8 mouse cellular contexts compared by ENCODE assay signal in the genomic region with DNA sequence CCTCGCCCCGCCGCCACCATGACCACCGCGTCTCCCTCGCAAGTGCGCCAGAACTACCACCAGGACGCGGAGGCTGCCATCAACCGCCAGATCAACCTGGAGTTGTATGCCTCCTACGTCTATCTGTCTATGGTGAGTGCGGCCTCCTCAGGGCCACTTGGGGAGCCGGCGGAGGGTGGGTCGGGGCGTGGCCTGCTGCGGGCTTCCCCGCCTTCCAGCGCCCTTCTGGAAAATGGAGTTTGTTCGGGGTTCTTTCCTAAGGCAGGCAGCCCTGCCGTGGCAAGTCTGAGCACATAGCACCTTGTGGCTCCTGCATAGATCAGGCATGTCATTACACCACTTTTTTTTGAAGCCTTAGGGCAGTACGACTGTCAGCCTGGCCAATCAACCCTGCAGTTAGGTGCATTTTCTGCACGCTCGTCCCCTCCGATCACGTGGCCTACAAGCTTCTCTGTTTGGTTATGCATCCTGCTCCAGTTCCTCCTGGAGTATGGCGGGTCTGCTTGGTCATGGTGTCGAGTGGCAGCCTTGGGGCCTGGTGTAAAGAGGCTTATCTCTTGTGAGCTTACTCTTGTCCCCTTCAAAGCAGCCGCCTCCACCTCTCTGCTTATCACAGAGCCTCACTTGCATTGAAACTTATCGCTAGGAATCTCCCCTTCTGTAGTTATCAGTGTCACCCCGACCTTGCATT. TPM values are rescaled to one million over a fixed set of nuclear protein-coding genes. Genes with fewer than 3 reads are reported as not detected.
DNase-seq lines count a peak whose midpoint lies in the region; ATAC-seq and TF ChIP-seq lines count a peak whose summit lies in the region.

No protein-coding gene starts in this region.

- no peaks in the 10 kb centered on the region for H3K9me3 ChIP-seq in midbrain, embryonic 16.5 days (replicated peaks; ENCODE audit: control insufficient read depth, low read length, poor library complexity, severe bottlenecking)
- no peaks in the 10 kb centered on the region for H3K9me3 ChIP-seq in stomach, embryonic 16.5 days (replicated peaks; ENCODE audit: control insufficient read depth, low read length)

- H3K79me2 ChIP-seq in liver, adult 2 months (ENCODE audit: control insufficient read depth, insufficient read depth, low read length), result peaks cover 7% of the 10 kb centered on the region; the same call in 1 of the 2 replicates

- peaks cover 26% of the 10 kb centered on the region for H3K4me1 ChIP-seq in liver, adult 2 months (ENCODE audit: control insufficient read depth, insufficient read depth, low read length)
- H3K4me1 ChIP-seq in midbrain, embryonic 16.5 days (ENCODE audit: control insufficient read depth, insufficient read depth, low read length), result peaks cover 19% of the 10 kb centered on the region
- peaks cover 27% of the 10 kb centered on the region for H3K4me1 ChIP-seq in stomach, embryonic 16.5 days (ENCODE audit: control insufficient read depth, insufficient read depth, low read length)

- under 1% methylated on average over 31 of the region's 31 CpGs for WGBS in liver, adult 2 months
- under 1% methylated on average over 31 of the region's 31 CpGs for WGBS in midbrain, embryonic 16.5 days
- under 1% methylated on average over 31 of the region's 31 CpGs for WGBS in stomach, embryonic 16.5 days

- no peak for TF ChIP-seq POLR2A in liver, adult 2 months (IDR thresholded peaks at IDR 0.05; ENCODE audit: extremely low read depth, insufficient read depth, low read length)

- H3K36me3 ChIP-seq in liver, adult 2 months (ENCODE audit: control insufficient read depth, insufficient read depth, low read length), result peaks cover 22% of the 10 kb centered on the region
- peaks cover 11% of the 10 kb centered on the region for H3K36me3 ChIP-seq in midbrain, embryonic 16.5 days (ENCODE audit: control insufficient read depth, insufficient read depth, low read length)
- H3K36me3 ChIP-seq in stomach, embryonic 16.5 days (ENCODE audit: control insufficient read depth, insufficient read depth, low read length), result peaks cover 10% of the 10 kb centered on the region

- no peaks in the 10 kb centered on the region for H3K27me3 ChIP-seq in liver, adult 2 months (ENCODE audit: control insufficient read depth, insufficient read depth, low read length)
- no peaks in the 10 kb centered on the region for H3K27me3 ChIP-seq in midbrain, embryonic 16.5 days (ENCODE audit: control insufficient read depth, insufficient read depth, low read depth, low read length)
- H3K27me3 ChIP-seq in stomach, embryonic 16.5 days (ENCODE audit: control insufficient read depth, insufficient read depth, low read length), result no peaks in the 10 kb centered on the region

- H3K27ac ChIP-seq in liver, adult 2 months (replicated peaks; ENCODE audit: insufficient read depth, low read depth, low read length), result peak overlapping the region; percentile 97
- peak overlapping the region; percentile 91 for H3K27ac ChIP-seq in midbrain, embryonic 16.5 days (ENCODE audit: low read length)
- H3K27ac ChIP-seq in stomach, embryonic 16.5 days (ENCODE audit: low read length), result peak overlapping the region; percentile 98

- H3K4me3 ChIP-seq in liver, adult 2 months (ENCODE audit: insufficient read depth, low read depth, low read length), result peak overlapping the region; percentile 93
- peak overlapping the region; percentile 96 for H3K4me3 ChIP-seq in midbrain, embryonic 16.5 days (ENCODE audit: low read depth, low read length)
- H3K4me3 ChIP-seq in stomach, embryonic 16.5 days (replicated peaks; ENCODE audit: low read length), result peak overlapping the region; percentile 83

- peak; percentile 67 for DNase-seq in layer of hippocampus, adult 11-12 months (ENCODE audit: low spot score)
- DNase-seq in layer of hippocampus, postnatal 14 days (ENCODE audit: low spot score in 2 of 2), result no peak
- peak; percentile 66 for DNase-seq in cerebellum, adult 8-10 months
- DNase-seq in gastrocnemius, adult 18-20 months (ENCODE audit: low spot score), result peak; percentile 70
- peak; percentile 56 for DNase-seq in liver, adult 2 months (ENCODE audit: extremely low read depth, low read depth, low spot score)

- ATAC-seq in inflammation-experienced regulatory T-cells, adult 6 months, result peak; percentile 49
- ATAC-seq in midbrain, embryonic 16.5 days, result peak; percentile 81
- peak; percentile 81 for ATAC-seq in stomach, embryonic 16.5 days (ENCODE audit: insufficient read depth, low FRiP score)

- peak overlapping the region; percentile 99 for H3K9ac ChIP-seq in liver, adult 2 months (ENCODE audit: low read depth, low read length)
- H3K9ac ChIP-seq in midbrain, embryonic 16.5 days (ENCODE audit: low read depth, low read length), result peak overlapping the region; percentile 88
- peak overlapping the region; percentile 94 for H3K9ac ChIP-seq in stomach, embryonic 16.5 days (ENCODE audit: low read length)

- peak overlapping the region; percentile 92 for H3K4me2 ChIP-seq in midbrain, embryonic 16.5 days (ENCODE audit: low read length)
- H3K4me2 ChIP-seq in stomach, embryonic 16.5 days (ENCODE audit: low read depth, low read length), result peak overlapping the region; percentile 77

- no peak for TF ChIP-seq CTCF in liver, adult 2 months (IDR thresholded peaks at IDR 0.05; ENCODE audit: low read depth, low read length)

RNA-seq across cellular contexts. Expression of a gene that starts 2.6 kb away (rescaled TPM):
- 1,000 to 10,000 TPM; 2,325 to 2,371 TPM for total RNA-seq in layer of hippocampus, postnatal 14 days (2021)
- total RNA-seq in gastrocnemius, adult 18-20 months (2021), result 1,000 to 10,000 TPM; 2,098 to 2,234 TPM
- polyA plus RNA-seq in inflammation-experienced regulatory T-cells, adult 6 months (2017; shearing (Covaris generic)), result 1,000 to 10,000 TPM; 1,678 to 2,599 (median 2,226) TPM
- 1,154 and 1,241 TPM in 2 replicates for total RNA-seq in liver, adult 2 months (2014; rRNA removed)
- polyA plus RNA-seq in liver, adult 2 months (2012; rRNA removed), result 7,340 and 8,771 TPM in 2 replicates
- polyA plus RNA-seq in midbrain, embryonic 16.5 days (2015; fragmentation: Nextera tagmentation; extraction: Ambion mirVana), result 1,587 and 1,694 TPM in 2 replicates
- 1,902 and 2,108 TPM in 2 replicates for polyA plus RNA-seq in stomach, embryonic 16.5 days (2015; fragmentation: Nextera tagmentation; extraction: Ambion mirVana)

RNA-seq across cellular contexts. Expression of a gene that starts 18.4 kb away (rescaled TPM):
- 1 to 10 TPM in 1 of 2 experiments, under 1 TPM in 1; 0.97 to 1.1 TPM for total RNA-seq in layer of hippocampus, postnatal 14 days (2021)
- under 1 TPM; 0.11 to 0.24 TPM for total RNA-seq in gastrocnemius, adult 18-20 months (2021)
- under 1 TPM in 1 of 3 experiments, not detected in 2; 0.21 TPM for polyA plus RNA-seq in inflammation-experienced regulatory T-cells, adult 6 months (2017; shearing (Covaris generic))
- total RNA-seq in liver, adult 2 months (2014; rRNA removed), result not detected in 2 replicates
- 0.05 TPM in 1 of 2 replicates, not detected in the other for polyA plus RNA-seq in liver, adult 2 months (2012; rRNA removed)
- polyA plus RNA-seq in midbrain, embryonic 16.5 days (2015; fragmentation: Nextera tagmentation; extraction: Ambion mirVana), result 2.9 TPM in 2 replicates
- polyA plus RNA-seq in stomach, embryonic 16.5 days (2015; fragmentation: Nextera tagmentation; extraction: Ambion mirVana), result 0.61 and 0.64 TPM in 2 replicates

RNA-seq across cellular contexts. Expression of a gene that starts 18.5 kb away (rescaled TPM):
- 10 to 100 TPM in 1 of 2 experiments, 1 to 10 TPM in 1; 8.9 to 12.8 TPM for total RNA-seq in layer of hippocampus, postnatal 14 days (2021)
- 1 to 10 TPM; 3.0 to 4.5 TPM for total RNA-seq in gastrocnemius, adult 18-20 months (2021)
- polyA plus RNA-seq in inflammation-experienced regulatory T-cells, adult 6 months (2017; shearing (Covaris generic)), result not detected
- 3.1 and 4.0 TPM in 2 replicates for total RNA-seq in liver, adult 2 months (2014; rRNA removed)
- polyA plus RNA-seq in liver, adult 2 months (2012; rRNA removed), result 3.1 and 3.8 TPM in 2 replicates
- 21.4 and 21.8 TPM in 2 replicates for polyA plus RNA-seq in midbrain, embryonic 16.5 days (2015; fragmentation: Nextera tagmentation; extraction: Ambion mirVana)
- polyA plus RNA-seq in stomach, embryonic 16.5 days (2015; fragmentation: Nextera tagmentation; extraction: Ambion mirVana), result 33.7 and 38.1 TPM in 2 replicates

RNA-seq across cellular contexts. Expression of a gene that starts 58.4 kb away (rescaled TPM):
- 10 to 100 TPM; 34.3 to 36.8 TPM for total RNA-seq in layer of hippocampus, postnatal 14 days (2021)
- 1 to 10 TPM; 2.2 to 5.7 TPM for total RNA-seq in gastrocnemius, adult 18-20 months (2021)
- not detected for polyA plus RNA-seq in inflammation-experienced regulatory T-cells, adult 6 months (2017; shearing (Covaris generic))
- total RNA-seq in liver, adult 2 months (2014; rRNA removed), result 1.4 and 2.8 TPM in 2 replicates
- polyA plus RNA-seq in liver, adult 2 months (2012; rRNA removed), result 4.8 TPM in 2 replicates
- polyA plus RNA-seq in midbrain, embryonic 16.5 days (2015; fragmentation: Nextera tagmentation; extraction: Ambion mirVana), result 31.6 and 38.2 TPM in 2 replicates
- polyA plus RNA-seq in stomach, embryonic 16.5 days (2015; fragmentation: Nextera tagmentation; extraction: Ambion mirVana), result 18.9 and 22.5 TPM in 2 replicates

Comparison
In these comparisons a context has a peak if more than half of its experiments do, and no peak if none do; other contexts are left out.
1. DNase-seq: peak in layer of hippocampus, adult 11-12 months (single experiment), cerebellum, adult 8-10 months (single experiment), gastrocnemius, adult 18-20 months (single experiment) and liver, adult 2 months (single experiment); none in layer of hippocampus, postnatal 14 days (0 of 2).
2. Peak in every context shown above with its lines, with median percentiles within 50 percentile points of each other: ATAC-seq, H3K27ac ChIP-seq, H3K4me3 ChIP-seq and H3K9ac ChIP-seq.